Mouse (Mus musculus): Measurements from ENCODE around the gene Gm11985.
A peak's percentile ranks its signal among the peaks of the same experiment; 100 is the strongest.

The Gm11985 gene

DNA sequence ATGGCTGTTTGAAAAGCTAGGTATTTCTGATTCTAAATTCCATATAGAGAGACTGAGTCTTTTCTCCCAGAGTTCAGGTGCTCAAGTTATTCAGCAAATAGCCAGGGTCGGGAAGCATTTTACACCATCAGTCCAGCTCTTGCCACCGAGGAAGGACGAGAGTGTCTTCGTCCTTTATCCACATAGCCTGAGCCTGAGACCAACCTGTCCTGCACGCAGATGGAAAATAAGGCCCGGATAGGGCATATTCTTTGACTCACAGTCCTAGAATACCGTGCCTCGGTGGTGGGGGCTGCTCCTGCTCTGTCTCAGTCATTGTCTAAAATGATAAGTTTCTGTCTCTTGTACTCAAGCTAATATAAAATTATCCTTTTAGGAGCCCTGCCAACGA lies 12.0 kb upstream of the Gm11985 start:
- no peak for DNase-seq (ENCODE audit: low read depth, low spot score)

DNA sequence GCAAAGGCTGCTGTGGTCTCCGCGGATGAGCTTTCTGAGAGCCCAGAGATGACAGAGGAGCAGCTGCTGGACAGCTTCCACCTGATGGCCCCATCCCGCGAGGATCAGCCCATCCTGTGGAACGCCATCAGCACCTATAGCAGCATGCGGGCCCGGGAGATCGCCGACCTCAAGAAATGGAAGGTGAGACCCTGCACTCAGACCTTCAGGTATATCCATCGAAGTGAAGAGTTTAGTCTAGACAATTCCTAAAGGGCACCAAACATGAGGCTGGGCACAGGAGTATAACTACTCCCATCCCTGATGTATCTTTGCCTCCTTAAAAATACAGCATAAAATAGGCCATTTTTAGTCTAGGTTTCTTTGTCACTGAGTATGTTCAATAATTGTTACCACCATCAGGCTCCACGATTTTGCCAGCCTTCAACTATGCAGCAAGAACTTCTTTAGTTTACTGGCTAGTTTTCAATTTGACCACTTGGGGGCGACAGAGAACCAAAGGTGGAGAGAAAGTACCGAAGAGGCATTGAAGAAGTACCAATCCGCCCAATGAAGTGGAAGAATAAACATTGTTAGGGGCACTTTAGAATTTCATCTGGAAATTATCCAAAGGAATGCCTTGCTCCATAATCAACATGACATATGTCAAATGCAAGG lies 11.5 kb upstream of the Gm11985 start:
- DNase-seq (ENCODE audit: low read depth, low spot score), result peak; percentile 17

DNA sequence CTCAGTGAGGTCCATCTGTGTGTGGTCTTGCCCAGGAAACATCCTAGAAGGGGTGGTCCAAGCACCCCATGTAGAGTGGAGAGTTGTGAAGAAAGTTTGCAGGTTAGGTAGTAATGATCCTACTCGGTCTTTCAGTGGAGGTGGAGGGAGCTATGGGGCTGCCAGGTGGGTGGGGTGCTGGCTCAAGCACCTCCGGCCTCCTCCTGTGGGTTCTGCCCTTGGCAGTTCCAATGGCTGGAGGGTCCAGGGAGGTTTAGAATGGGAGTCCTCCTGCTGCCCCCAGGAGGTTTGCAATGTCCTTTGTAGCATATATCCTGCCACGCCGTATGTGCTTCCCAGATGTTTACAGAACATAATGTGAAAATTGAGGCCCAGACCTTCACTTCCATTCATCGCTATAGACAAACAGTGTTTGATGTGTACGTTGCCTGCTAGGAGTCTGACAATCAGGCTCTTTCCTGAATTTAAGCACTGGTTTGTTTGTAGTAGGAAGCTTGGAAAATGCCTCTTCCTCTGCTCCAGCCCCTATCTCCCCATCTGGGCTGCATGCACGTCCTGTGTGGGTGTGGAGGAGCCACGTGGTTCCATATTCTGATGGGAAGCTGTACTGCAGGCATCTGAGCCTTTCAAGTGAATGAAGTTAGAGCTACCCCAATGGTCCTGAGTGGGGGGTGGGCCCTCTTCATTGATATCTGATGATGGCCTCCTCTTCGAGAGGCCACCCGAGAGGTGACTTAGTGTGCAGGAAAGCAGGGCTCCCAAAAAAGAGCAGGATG lies 10.3 kb upstream of the Gm11985 start:
- DNase-seq (ENCODE audit: low read depth, low spot score), result no peak

DNA sequence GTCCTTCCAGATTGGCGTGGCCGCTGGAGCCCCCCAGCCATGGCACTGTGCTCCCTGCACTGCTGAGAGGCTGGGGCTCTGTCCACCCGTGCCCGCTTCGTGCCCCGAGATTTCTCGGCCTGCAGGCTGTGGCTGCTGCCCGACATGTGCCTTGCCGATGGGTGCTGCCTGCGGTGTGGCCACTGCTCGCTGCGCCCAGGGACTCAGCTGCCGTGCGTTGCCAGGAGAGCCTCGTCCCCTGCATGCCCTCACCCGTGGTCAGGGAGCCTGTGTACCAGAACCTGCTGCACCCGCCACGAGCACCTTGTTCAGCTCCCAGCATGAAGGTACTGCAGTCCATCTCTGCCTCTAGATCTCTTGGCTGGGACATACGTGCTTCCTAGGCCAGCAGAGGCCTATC lies 9.6 kb upstream of the Gm11985 start:
- DNase-seq (ENCODE audit: low read depth, low spot score), result no peak

DNA sequence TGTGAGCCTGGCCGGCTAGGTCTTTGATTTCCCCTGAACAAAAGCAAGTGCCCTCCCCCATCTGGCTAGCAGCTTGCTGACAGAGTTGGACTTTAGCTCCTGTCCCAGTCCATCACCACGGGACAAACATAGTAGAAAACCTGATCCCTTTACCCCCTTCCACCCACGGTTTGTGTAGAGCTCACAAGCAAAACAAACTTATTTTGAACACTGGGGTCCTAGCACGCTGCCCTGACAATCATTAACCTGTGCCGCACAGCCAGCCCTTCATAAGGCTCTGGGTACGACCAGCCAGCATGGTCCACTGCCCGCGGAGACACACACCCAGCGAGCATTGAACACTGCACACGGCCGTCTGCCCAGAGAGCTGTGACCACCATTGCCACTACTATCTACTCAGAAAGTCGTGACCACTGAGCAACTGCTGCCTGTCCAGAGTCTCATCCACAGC lies 9.1 kb upstream of the Gm11985 start, which contains the start of gene Igfbp1:
TSS of gene Igfbp1 (plus strand) at position 292 of the 451 bp plus-strand sequence.
- no peak for DNase-seq (ENCODE audit: low read depth, low spot score)

DNA sequence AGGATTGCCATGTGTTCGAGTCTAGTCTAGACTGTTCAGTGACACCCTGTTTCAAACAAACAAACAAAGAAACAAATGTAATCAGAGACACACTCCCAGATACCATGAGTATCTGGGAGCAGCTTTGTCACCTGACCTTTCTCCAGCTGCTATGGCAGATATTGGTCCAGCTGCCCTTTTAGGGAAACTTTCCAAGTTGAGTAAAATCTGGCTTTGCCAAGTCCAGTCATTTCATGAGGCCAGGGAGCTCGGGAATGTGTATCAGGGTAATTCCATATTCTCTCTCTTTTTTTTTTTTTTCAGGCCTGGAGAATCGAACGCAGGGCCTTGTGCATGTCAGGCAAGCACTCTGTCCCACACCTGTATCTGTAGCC lies 6.9 kb upstream of the Gm11985 start:
- no peak for DNase-seq (ENCODE audit: low read depth, low spot score)

DNA sequence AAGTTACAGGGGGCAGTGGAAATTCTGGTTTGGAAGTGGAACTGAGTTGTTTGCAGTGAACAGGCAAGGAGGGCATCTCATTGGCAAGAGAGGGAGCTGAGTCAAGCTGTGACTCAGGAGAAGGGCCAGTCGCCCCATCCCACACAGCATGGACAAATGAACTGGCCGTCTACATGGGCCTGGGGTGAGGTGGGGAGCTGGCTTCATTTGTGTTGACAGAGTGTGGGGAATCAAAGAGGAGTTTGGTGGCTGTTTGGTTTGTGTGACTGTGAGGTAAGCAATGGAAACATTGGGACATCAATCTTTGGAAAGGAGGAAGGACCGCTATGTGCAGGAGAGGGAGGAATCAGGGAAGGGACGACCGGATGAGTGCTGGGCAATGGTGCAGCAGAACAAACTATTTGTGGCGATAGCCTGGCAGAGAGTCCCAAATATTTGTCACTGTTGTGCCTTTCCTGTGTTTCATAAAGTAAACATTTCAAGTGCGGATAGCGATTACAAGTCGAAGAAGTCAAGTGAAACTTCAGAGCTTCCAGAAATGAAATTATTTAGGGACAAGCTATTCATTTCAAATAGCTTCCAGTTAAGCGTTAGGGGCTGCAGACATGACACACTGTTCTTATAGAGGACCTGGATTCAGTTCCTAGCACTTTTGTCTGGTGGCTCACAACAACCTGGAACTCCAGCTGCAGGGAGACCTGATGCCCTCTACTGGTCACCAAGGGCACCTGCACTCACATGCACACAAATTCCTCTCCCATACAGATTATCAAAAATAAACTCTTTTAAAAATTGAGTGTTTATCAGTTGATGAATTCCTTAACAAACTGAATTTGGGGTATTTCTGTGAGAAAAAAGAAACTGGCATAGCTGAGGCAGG lies 6.3 kb upstream of the Gm11985 start:
- no peak for DNase-seq (ENCODE audit: low read depth, low spot score)

DNA sequence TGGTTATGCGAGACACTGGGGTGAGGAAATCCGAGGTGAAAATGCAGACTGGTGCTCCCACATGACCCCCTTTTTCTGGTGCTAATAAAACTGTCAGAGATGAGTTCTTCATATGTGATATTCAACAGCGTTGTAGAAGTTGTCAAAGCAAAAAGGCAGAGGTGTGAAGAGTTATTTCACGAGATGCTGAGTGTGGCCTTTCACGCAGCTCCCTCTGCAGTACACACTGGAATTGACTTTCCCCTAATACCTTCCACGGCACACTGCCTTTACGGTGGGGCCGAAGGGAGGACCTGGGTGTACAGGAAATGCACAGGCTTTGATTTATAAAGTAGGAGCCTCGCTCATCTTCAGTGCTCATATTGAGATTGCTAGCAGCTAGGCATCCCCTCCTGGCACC lies 4.8 kb upstream of the Gm11985 start:
- no peak for DNase-seq (ENCODE audit: low read depth, low spot score)

DNA sequence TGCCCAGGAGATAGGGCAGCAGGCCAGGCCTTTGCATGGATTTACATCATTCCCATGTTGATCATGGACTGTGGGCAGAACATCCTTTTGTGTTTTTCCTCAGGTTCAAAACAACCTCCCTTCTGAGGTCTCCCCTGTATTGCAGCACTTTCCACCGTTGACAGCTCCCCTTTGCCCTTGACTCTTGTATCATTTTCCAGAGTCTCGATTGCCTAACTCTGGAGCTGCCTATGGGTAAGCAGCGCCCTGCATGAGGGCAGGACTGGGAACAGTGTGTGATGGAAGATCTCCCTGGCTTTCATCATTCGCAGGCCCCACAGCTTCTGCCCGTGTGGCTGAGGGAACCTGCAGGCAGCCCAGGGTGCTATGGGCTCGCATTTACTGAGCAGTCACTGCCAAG lies 4.3 kb upstream of the Gm11985 start:
- no peak for DNase-seq (ENCODE audit: low read depth, low spot score)

DNA sequence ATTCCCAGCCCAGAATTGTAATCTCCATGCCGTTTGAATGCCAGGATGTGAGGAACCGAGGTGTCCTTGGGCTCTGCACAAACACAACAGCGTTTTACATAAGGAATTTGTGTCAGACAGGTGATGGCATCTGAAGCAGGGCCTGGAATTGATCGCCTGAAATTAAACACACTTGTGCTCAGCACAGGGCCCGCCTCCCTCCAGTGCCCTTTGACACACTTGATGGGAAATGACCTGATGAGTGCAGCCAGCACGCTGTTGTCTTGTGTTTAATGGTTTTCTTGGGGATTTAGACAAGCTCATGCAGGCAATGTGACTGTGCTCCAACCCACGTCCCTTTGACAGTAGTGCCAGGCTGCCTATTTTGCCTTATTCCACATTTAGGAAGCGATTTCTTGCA lies 897 bp downstream of the Gm11985 start:
- DNase-seq (ENCODE audit: low read depth, low spot score), result no peak

DNA sequence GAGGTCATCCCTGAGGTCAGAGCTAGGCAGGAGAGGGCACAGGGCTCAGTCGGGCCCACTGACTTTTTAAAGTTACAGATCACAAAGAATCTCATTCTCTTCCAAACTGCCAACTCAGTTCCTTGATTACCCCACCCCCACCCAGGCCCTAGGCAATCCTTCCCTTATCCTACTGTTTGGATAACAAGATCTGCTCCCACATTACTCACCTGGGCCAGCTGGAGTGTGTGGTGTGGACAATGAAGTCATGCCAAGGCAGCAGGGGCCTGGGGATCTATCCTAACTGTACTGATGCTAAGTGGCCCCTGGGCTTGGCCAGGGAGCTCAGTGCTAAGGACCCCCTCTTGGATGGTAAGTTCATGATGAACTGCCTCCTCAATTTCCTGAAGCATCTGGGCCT lies 3.9 kb downstream of the Gm11985 start:
- DNase-seq (ENCODE audit: low read depth, low spot score), result no peak

DNA sequence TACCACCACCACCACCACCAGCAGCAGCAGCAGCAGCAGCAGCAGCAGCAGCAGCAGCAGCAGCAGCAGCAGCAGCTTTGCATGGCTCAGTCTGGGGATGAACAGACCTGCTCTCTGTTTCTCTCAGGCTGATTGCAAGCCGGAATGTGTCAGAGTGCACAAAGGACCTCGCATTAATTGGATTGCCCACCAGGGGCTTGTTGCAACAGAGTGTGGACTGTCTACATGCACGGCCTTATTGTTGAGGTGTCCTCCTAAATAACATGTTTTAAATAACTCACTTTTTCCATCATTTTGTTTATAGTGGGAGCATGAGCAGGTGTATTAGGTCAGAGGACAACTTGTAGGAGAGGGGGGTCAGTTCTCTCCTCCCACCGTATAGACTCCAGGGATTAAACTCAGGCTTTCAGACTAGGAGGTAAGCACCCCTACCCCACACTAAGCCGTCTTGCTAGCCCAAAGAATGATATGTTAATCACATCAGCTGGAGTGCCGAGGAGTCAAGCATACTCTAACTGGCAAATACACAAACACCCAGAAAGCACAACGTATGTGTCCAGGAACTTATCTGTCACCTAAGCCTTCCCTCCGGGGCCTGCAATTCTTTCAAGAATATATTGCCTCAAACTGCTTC lies 5.8 kb downstream of the Gm11985 start:
- DNase-seq (ENCODE audit: low read depth, low spot score), result no peak

DNA sequence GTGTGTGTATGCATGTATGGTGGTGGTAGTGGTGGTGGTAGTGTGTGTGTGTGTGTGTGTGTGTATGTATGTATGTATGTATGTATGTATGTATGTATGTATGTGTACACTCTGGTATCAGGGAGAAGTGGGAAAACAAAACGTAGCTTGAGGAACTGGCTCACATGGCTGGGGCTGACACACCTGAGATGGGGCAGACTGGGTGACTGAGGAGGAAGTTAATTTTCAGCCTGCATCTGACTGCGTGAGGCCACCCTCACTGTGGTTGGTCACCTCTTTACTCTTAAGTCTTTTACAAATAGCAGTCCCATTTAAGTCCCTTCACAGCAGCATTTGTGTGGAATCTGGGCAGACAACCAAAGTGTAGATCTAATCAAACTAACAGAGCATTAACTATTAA lies 9.1 kb downstream of the Gm11985 start:
- no peak for DNase-seq (ENCODE audit: low read depth, low spot score)

DNA sequence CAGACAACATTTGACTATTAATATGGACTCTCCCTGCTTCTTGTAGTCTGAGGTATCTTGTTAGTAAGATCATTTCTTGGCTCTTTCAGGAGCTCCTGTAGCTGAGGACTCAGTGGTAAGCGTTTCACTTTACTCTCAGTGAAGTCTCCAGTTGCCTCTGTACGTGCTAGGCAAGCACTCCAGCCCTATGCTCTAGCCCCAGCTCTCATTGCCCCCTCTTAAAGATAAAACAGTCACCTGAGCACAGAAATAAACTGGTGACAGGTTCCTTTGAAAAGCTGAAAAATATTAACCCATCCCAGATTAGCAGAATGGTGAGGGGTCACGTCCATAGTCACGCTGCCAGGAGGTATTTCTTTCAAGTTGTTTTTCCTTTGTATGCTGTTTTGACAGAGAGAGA lies 9.6 kb downstream of the Gm11985 start:
- no peak for DNase-seq (ENCODE audit: low read depth, low spot score)

DNA sequence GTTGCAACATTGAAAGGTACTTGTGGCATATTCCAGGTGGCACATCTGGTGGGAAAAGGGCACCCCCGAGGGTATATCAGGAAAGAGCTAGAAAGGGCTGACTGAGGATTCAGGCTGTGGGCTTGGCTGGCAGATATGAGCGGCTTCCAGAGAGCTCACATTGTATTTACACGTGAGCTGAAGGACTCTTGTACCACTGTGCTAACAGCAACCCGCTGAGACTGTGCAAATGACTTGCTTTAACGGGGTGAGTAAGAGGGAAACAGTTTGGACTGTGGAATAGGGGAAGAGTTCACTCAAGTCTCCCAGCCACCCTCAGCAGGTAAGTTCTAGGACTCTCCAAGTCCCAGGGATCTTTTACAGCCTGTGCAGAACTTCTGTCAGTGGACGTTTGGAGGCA lies 14.7 kb downstream of the Gm11985 start:
- DNase-seq (ENCODE audit: low read depth, low spot score), result no peak

DNA sequence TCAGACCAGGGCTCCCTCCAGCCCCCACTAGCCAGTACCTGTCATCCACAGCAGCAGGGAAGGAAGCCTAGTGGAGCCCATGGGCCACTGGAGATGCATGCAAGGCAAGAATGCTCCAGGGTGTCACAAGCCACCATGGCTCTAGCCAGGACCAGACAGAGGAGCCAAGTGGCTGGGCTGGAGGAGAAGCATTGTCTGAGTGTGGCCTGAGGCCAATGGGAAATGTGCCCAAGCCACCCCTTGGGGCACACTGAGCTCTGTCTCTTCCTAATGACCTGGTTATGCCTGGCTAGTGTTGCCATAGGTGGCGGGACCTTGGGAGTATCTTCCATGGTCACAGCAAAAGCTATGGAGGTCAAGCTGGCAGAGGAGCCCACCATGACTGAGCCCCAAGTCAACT lies 18.7 kb downstream of the Gm11985 start:
- DNase-seq (ENCODE audit: low read depth, low spot score), result no peak

DNA sequence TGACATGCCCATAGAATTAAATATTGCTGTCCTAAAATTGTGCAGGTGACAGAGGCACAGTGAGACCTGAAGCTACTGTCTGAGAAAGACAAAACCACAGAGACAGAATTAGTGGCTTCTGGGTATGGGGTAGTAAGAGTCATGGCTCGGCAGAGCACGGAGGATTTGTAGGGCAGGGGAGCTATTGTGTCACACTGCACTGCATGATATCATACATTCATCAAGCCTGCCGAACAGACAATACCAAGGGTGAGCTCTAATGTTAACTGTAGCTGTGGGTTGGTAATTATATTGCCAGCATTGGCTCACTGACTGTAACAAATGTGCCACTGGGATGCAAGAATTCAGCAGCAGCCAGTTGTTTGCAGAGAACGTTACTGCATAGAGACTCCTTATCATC lies 24.0 kb downstream of the Gm11985 start:
- no peak for DNase-seq (ENCODE audit: low read depth, low spot score)

DNA sequence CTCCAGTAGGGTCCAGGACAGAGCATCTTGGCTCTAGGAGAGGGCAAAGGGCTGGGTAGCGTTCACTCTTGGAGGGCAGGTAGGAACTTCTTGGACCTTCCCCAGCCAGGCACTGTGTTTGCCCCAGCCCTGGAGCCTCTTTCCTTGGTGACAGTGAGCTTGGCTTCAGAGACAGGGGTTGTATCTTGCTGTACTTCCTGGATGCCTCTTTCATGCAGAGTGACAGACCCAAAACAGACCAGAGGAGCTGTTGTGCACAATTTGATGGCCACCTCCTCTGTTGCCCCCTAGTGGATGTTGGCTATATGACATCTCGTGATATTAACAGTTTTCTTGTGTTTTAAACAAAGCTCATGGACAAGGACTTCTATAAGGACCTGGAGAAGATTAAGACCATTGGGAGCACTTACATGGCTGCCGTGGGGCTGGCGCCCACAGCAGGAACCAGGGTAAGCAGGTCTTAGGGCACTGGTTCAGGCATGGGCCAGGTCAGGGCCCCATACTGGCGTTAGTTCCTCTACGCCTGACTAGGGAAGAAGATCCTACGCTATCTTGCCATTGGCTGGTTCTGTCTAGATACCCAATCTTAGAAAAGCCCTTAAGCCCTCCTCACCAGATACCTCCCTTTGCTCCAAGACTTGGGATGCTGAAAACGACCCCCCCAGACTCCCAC lies 26.7 kb downstream of the Gm11985 start:
- DNase-seq (ENCODE audit: low read depth, low spot score), result peak; percentile 52

DNA sequence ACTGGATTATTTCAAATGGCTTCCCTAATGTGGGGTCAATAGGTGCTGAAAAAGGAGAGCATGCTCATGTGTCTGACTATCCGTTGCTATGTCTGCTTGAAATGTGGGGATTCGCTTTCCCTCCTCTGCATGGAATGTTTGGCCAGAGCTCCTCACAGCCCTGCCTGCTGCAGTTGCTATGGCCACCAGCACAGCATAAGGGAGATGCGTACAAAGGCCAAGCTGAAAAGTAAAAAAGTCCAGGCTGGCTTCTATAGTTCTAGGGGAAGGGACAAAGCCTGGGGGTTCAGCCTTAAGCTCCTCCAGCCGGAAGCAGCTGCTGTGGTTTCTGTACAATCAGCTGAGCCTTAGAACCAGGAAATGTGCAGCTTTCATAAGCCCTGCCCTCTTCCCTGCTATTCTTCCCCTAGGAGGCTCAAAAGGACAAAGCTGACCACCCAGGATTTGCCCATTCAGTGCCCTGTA lies 27.7 kb downstream of the Gm11985 start:
- DNase-seq (ENCODE audit: low read depth, low spot score), result no peak

DNA sequence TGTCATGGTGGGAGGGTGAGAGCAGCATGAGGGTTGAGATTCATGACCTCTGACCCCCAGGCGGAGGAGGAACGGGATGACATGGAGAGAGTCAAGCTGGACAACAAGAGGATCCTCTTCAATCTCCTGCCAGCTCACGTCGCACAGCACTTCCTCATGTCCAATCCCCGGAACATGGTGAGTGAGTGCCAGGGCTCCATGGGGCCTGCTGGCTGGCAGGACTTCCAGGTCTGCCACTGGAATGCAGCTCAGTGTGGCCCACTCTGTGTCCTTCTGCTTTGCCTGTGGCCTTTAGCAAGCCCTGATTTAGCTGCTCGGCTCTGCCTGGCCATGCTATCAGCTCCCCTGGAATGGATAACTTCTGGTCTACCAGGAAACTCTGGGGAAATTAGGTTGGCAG lies 28.2 kb downstream of the Gm11985 start:
- DNase-seq (ENCODE audit: low read depth, low spot score), result no peak

DNA sequence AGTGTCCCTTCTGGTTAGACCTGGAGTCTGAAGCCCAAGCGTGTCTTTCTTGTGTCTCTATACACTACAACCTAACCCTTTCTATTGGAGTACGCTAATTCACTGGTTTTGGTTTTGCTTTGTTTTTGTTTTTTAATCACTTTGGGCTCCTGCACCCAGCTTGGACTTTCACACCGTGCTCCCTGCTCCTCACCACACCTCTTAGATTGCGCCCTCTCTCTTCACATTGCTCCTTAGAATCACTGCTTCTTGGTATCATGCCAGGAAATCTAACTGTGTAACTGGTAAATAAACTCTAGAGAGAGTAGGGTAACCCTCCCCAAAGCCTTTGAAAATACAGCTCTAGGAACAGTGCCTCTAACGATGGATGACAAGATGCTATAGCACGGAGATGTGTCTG lies 30.2 kb downstream of the Gm11985 start:
- no peak for DNase-seq (ENCODE audit: low read depth, low spot score)

Measured in CD4-positive helper T cell, adult 2 months (primary cell).